Mouse (Mus musculus) gastrocnemius, adult 8-10 months (tissue): ENCODE results near the gene Fam161b. TPM values are rescaled to one million over a fixed set of nuclear protein-coding genes. Genes with fewer than 3 reads are reported as not detected.
A peak's percentile ranks its signal among the peaks of the same experiment; 100 is the strongest.

Experiments
- DNase-seq, 2 experiments: peaks; one replicate each; pipeline ENCODE4 v3.0.0; 2022; ENCODE audit warnings: low spot score in 2 of 2
- total RNA-seq, 4 experiments: library from RNA; stranded (reverse); gene quantifications; 2 replicates each; pipeline ENCODE4 v1.2.4; 2022

Gene Fam161b
- under 1 TPM; 0.43 to 0.96 (median 0.74) TPM for total RNA-seq

- peak; percentile 88 to 94 for DNase-seq
These were observed at the start of gene Fam161b, which contains the start of gene Coq6 for GRCm38 (mm10) chr12:84361555-84362489. Gene Fam161b (minus strand): TSS chr12:84361833. Gene Coq6 (plus strand): TSS chr12:84361657.

DNA sequence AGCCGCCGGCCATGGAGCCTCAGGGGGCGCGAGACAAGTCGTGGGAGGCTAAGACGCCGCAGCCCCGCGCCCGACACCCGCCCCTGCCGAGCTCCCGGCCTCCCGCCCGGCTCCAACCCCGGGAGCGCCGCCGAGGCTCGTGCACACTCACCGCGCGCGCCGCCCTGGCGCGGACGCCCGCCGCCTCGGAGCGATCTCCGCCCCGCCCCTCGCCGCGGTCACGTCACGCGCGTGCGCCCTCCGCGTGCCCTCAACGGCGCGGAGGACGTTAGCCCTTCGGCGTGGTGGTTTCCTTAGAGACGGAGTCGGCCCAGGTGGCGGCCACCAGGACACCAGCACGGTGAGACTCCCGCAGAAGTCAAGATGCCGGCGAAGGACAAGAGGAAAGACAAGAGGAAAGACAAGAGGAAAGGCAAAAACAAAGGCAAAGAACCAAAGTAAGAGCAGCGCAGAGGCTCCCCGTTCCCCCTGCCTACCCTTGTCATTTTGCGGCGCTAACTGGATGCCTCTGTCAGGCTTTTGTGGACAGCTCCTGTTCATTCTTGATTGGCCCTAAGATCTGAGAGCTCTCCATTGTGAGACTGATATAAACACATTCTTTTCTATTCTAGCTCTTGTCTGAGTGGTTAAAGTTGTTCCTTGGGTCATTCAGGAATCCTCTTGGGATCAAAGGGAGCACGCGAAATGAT lies 47.3 kb upstream of the Fam161b start, which contains the start of the genes Entpd5 and Bbof1:
Gene Entpd5 (minus strand): TSS at position 211 of the 689 bp plus-strand sequence.
Gene Bbof1 (plus strand): TSS at position 253 of the 689 bp plus-strand sequence.
- DNase-seq, result peak; percentile 76 to 83

GRCm38 (mm10) chr12:84407874-84408818 lies 46.5 kb upstream of the Fam161b start:
- DNase-seq, result peak in 1 of 2 experiments; percentile 11

GRCm38 (mm10) chr12:84407259-84407658 lies 45.6 kb upstream of the Fam161b start:
- DNase-seq, result no peak

DNA sequence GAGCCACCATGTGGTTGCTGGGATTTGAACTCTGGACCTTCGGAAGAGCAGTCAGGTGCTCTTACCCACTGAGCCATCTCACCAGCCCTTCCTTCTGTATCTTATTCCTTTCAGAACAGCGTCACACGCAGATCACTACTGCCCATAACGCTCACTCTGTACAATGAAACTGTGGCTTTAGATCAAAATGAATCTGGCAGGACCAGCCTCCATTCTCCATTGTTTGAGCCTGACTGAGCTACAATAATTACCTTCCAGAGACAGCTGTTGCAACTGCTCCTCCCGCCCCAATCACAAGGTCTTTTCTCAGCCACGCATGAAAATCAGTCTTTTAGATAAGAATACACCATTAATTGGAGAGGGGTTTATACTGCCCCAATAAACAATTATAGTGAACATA lies 42.9 kb upstream of the Fam161b start:
- DNase-seq, result no peak

- DNase-seq, result no peak
These were observed 41.3 kb upstream of the Fam161b start for GRCm38 (mm10) chr12:84402923-84403322.

DNA sequence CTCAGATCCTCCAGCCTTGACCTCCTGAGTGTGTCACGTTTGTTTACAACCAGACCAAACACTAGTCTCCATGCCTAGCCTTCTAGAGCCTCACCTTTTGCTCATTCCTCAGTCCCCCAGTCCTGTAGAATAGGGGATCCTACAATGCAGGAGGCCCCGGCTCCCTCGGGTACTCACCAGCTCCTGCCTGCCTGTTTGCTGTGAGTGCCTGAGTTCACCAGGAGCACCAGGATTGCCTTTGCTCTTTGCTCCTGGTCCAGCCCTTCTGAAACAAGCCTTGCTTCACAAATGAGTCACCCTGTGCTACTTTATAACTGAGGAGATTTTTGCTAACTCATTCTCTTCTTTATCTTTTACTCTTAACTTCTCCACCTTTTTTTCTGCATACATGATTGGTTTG lies 39.0 kb upstream of the Fam161b start:
- DNase-seq, result no peak

DNA sequence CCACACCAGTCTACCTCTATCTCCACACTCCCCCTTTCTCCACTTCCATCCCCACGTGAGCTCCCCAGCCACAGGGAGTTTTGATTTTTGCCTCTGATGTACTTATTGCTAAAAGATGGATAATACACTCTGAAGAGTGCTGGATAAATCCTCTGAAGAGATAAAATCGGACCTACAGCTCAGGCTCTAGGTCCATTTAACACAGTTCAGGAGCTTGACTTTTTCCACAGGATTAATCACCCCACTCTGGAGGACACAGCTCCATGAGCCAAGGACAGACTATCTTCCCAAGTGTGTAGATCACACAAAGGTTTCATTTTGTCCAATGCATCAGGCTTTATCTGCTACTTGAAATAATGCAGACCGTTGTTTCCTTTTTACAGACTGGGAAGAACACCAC lies 38.4 kb upstream of the Fam161b start:
- no peak for DNase-seq

DNA sequence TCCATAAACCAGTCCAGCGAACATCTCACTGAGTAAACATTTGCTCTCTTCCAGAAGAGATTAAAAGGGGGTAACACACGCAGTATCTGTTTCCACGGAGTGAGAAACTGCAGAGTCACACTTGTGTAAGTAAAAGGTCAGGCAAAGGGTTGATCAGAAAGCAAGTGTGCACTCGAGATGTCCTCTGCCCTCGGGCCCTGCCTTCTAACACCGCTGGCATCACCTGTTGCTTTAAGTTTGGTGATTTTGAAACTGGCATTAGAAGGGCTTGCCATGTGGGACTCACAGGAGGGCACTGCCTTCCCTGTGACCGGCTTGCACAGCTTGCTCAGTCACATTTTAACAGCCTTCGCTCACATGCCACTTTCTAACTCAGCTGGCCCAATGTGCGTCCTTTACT lies 38.0 kb upstream of the Fam161b start:
- no peak for DNase-seq

DNA sequence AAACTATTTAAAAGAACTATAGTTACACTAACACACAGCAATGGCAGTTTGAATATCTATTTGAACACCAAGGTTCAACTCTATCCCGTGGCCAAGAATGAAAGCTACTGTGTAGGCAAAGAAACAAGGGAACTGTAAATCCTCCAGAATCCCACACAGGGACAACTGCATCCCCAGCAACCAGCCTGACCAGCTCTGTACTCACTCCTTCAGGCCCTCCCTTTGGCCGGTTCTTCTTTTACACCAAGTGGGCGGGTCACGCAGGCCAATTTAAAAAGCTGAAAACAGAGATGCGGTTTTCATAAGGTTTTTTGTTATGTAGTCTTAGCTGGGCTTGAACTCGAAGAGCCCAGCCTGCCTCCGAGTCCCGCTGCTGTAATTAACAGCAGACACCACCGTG lies 37.5 kb upstream of the Fam161b start:
- no peak for DNase-seq

DNA sequence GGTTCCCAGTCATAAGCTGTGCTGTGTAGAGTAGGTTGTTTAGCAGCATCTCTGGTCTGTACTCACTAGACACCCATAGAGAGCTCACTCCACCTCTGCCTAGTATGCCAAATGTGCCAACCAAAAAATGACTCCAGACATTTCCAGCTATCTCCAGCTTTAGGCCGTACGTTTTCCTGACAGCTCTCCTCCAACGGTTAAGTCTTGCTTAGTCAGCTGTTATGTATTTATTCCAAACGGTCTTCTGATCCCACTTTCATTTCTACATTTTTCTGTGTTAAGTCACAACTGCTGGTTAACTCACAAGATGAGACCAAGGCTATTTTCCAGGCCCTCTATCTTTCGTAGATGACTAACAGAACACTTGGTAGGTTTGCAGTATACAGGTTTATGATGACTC lies 37.0 kb upstream of the Fam161b start:
- DNase-seq, result no peak

- no peak for DNase-seq
These were observed 36.1 kb upstream of the Fam161b start for GRCm38 (mm10) chr12:84397685-84398084.

- DNase-seq, result no peak
These were observed 35.5 kb upstream of the Fam161b start for GRCm38 (mm10) chr12:84396947-84397679.

DNA sequence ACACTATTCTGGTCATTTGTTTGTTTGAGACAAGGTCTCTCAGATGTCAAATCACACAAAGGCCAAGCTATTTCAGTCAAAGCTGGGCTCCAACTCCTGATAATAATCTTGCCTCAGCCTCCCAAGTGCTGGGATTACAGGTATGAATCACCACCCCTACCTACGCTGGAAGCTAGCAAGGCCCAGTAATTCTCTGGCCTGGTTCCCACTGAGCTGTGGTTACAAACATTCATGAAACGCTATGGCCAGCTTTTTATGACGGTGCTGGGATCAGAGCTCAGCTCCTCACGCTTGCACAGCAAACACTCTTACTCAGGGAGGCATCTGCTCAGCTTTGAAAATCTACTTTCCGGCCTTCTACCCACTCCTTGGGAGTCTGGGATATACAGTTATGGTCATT lies 32.2 kb upstream of the Fam161b start:
- no peak for DNase-seq

- DNase-seq, result no peak
These were observed 31.0 kb upstream of the Fam161b start for GRCm38 (mm10) chr12:84392681-84393080.

- DNase-seq, result no peak
These were observed 28.7 kb upstream of the Fam161b start for GRCm38 (mm10) chr12:84390336-84390735.

GRCm38 (mm10) chr12:84388774-84389400 lies 27.3 kb upstream of the Fam161b start:
- no peak for DNase-seq

GRCm38 (mm10) chr12:84388097-84388496 lies 26.5 kb upstream of the Fam161b start:
- no peak for DNase-seq

DNA sequence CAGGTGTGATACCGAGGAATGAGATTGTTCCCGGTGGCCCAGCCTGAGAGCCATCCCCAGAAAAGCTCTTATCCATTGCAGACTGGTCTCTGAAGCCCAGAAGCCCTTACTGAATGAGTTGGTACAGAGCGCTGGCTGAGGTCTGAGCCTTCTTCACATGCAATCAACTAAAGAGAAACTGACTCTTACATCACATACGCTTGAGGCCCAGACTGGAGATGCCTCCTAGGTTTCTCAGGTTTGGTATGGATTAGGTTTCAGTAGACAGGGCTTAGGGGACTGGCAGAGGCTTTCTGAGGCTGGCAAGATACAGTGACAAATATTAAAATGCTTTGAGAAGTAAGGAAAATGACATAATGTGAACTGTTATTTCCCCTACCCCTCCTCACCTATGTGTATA lies 23.8 kb upstream of the Fam161b start:
- no peak for DNase-seq

DNA sequence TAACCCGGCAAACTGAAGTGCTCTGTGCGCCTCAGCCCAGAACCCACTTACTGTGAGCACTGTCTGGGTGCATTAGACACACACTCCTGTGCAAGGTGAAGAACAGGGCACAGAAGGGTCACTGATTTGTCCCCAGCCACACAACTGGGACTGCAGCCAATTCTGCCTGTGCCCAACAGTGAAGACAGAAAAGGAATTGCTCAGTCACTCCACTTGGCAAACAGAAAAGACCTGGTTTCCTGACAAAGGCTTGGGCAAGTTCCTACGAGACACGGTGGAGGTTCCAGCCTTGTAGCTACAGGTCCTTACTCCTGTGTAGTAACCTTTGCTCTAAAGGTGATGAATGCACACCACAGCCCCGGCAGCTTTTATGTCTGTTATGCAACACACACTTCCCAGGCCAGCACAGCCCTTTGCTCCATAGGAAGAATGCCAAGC lies 23.0 kb upstream of the Fam161b start:
- DNase-seq, result no peak
